In genomic region chr12:45942402-45942801, GRCm38 (mm10) we compare ENCODE assay signal across 16 mouse cellular contexts.
"Had no signal": no experiment of that assay in that cellular context is flagged by ENCODE, and none has a peak within 500 bp of the region (broad histone marks: within the 10 kb centered on the region; RNA-seq: fewer than 3 reads in every experiment).

No protein-coding gene starts in this region.

- DNase-seq: lung, adult 18-20 months; lung, embryonic 14.5 days; lung, postnatal 10 days; lung, postnatal 4 days; midbrain, embryonic 14.5 days; retina, postnatal 1 day; right cerebral cortex, postnatal 14 days; spleen, adult 18-20 months; thymus, adult 2 months; thymus, postnatal 25 days; thymus, postnatal 4 days had no signal

- H3K4me3 ChIP-seq: midbrain, embryonic 10.5 days; midbrain, embryonic 12.5 days; myocyte; neural tube, embryonic 13.5 days; neural tube, embryonic 15.5 days had no signal

- H3K27ac ChIP-seq: midbrain, embryonic 10.5 days; midbrain, embryonic 12.5 days; neural tube, embryonic 13.5 days; neural tube, embryonic 15.5 days had no signal
